Mouse (Mus musculus) thymus, adult 2 months (tissue): ENCODE measurements around the gene 1700008O03Rik.

Experiments used
- CTCF ChIP-seq: fragments of 200-500 bp; IDR thresholded peaks from 2 replicates; pipeline ENCODE4 v1.5.1; 2012; ENCODE audit warnings: mild to moderate bottlenecking, control low read depth, low read length, moderate library complexity, borderline replicate concordance; ENCODE audit not compliant: control insufficient read depth, poor library complexity, insufficient read depth; ENCODE audit errors: extremely low read depth
- POLR2A ChIP-seq: fragments of 200-500 bp; IDR thresholded peaks from 2 replicates; pipeline ENCODE4 v1.6.1; 2012; ENCODE audit warnings: mild to moderate bottlenecking, low read length, control low read depth, moderate library complexity; ENCODE audit not compliant: control insufficient read depth, poor library complexity, insufficient read depth; ENCODE audit errors: extremely low read depth

DNA sequence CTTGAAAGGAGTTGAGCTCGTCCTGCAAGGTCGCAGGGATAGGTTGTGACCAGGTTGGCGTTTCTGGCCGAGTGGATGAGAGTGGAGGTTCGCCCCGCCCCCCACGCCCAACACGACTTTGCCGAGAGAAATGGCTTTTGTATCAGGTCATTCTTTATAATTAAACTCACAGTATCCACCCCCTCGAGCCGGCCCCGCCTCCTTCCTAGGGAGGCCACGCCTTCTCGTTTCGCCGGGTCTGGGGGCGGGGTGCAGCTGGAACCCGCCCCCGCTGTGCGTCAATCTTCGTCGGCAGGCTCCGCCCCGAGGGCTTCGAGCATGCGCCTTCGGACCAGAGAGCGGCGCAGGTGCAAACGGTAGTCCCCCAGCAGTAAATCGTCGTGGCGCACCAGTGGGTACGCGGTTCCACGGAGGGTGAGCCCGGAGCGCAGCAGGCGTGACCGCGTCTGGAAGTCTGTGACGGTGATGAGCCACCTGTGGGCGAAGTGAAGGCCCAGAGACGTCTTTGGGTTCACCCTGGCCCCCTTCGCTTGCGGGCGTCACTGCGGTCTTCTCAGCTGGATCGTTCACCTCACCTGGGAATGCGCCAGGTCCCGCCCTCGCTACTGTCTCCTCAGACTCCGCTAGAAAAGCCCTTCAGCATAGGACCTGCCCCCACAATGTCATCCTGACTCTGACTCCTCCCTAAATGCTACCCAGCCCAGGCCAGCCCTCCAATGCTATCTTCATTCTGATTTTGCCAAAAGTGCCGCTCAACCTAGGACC is 25.5 kb downstream of the 1700008O03Rik start:
- 0 out of 2 replicates have a peak, but pooled peaks have one; percentile 23 for TF ChIP-seq POLR2A
- TF ChIP-seq CTCF, result no peak
